In genomic region chr2:158722991-158723551, GRCm38 (mm10) we compare ENCODE assay signal across 8 mouse cellular contexts. TPM values are rescaled to one million over a fixed set of nuclear protein-coding genes. Genes with fewer than 3 reads are reported as not detected.
DNase-seq lines count a peak whose midpoint lies in the region; ATAC-seq and TF ChIP-seq lines count a peak whose summit lies in the region.

No protein-coding gene starts in this region.

- TF ChIP-seq EP300 in liver, postnatal 0 days (IDR thresholded peaks at IDR 0.05; ENCODE audit: low read depth), result no peak

- no peak overlapping the region for H3K9ac ChIP-seq in heart, embryonic 16.5 days (ENCODE audit: low read length)
- 0 out of 2 replicates have a peak overlapping the region, but pooled peaks have one; percentile 30 for H3K9ac ChIP-seq in liver, postnatal 0 days (replicated peaks)

- ATAC-seq in heart, embryonic 16.5 days (replicated peaks; ENCODE audit: extremely low read depth, insufficient read depth, low FRiP score), result peak; percentile 52
- peak; percentile 37 for ATAC-seq in activated CD4-positive, CD25-positive, alpha-beta regulatory T cell, adult 4 months
- peak; percentile 56 for ATAC-seq in liver, postnatal 0 days

- no peaks in the 10 kb centered on the region for H3K36me3 ChIP-seq in heart, embryonic 16.5 days (ENCODE audit: control insufficient read depth, insufficient read depth)
- no peaks in the 10 kb centered on the region for H3K36me3 ChIP-seq in liver, postnatal 0 days (replicated peaks; ENCODE audit: insufficient read depth, low read length)

- WGBS in heart, embryonic 16.5 days, result 7% methylated on average over 6 of the region's 6 CpGs
- 6% methylated on average over 6 of the region's 6 CpGs for WGBS in liver, postnatal 0 days (ENCODE audit: insufficient replicate concordance)

- TF ChIP-seq CTCF in liver, postnatal 0 days (IDR thresholded peaks at IDR 0.05; ENCODE audit: low read depth), result no peak

- no peaks in the 10 kb centered on the region for H3K9me3 ChIP-seq in heart, embryonic 16.5 days (replicated peaks; ENCODE audit: control insufficient read depth, low read length)
- H3K9me3 ChIP-seq in liver, postnatal 0 days (ENCODE audit: low read length), result no peaks in the 10 kb centered on the region

- peak overlapping the region; percentile 30 for H3K4me2 ChIP-seq in heart, embryonic 16.5 days (ENCODE audit: low read depth, low read length)
- peak overlapping the region; percentile 14; the same call in 1 of the 2 replicates for H3K4me2 ChIP-seq in liver, postnatal 0 days (ENCODE audit: low read depth, low read length)

- no peak overlapping the region for H3K4me3 ChIP-seq in heart, embryonic 16.5 days (ENCODE audit: low read length)
- no peak overlapping the region for H3K4me3 ChIP-seq in liver, postnatal 0 days (ENCODE audit: low read depth, low read length)

- peaks cover 23% of the 10 kb centered on the region for H3K4me1 ChIP-seq in heart, embryonic 16.5 days (ENCODE audit: control insufficient read depth, insufficient read depth, low read length)
- H3K4me1 ChIP-seq in liver, postnatal 0 days (ENCODE audit: insufficient read depth), result no peaks in the 10 kb centered on the region; the same call in 1 of the 2 replicates

- peak overlapping the region; percentile 77 for H3K27ac ChIP-seq in heart, embryonic 16.5 days (ENCODE audit: low read length)
- peak overlapping the region; percentile 79 for H3K27ac ChIP-seq in liver, postnatal 0 days (ENCODE audit: low read depth)

- no peaks in the 10 kb centered on the region for H3K27me3 ChIP-seq in heart, embryonic 16.5 days (ENCODE audit: control insufficient read depth, insufficient read depth, low read length)
- no peaks in the 10 kb centered on the region for H3K27me3 ChIP-seq in liver, postnatal 0 days (ENCODE audit: insufficient read depth, low read length)

- no peak for DNase-seq in heart, adult 9 months (ENCODE audit: low spot score in 2 of 2)
- DNase-seq in A20 (ENCODE audit: low read depth, low spot score), result peak; percentile 94
- DNase-seq in liver, postnatal 0 days, result peak; percentile 51
- no peak for DNase-seq in cerebellum, postnatal 4 days (ENCODE audit: low spot score in 2 of 2)
- DNase-seq in urinary bladder, postnatal 36 days (ENCODE audit: low spot score in 2 of 2), result no peak
- no peak for DNase-seq in urinary bladder, postnatal 4 days (ENCODE audit: low spot score in 2 of 2)

RNA-seq across cellular contexts. Expression of gene Fam83d, which starts 44.8 kb away (rescaled TPM):
- 58.2 and 61.4 TPM in 2 replicates for polyA plus RNA-seq in heart, embryonic 16.5 days (2015; fragmentation: Nextera tagmentation; extraction: Ambion mirVana)
- under 1 TPM; 0.77 to 0.96 TPM for polyA plus RNA-seq in activated CD4-positive, CD25-positive, alpha-beta regulatory T cell, adult 4 months (2017; shearing (Covaris generic))
- polyA plus RNA-seq in liver, postnatal 0 days (2015; fragmentation: Nextera tagmentation; extraction: Ambion mirVana), result 5.0 and 5.7 TPM in 2 replicates

RNA-seq across cellular contexts. Expression of gene Ppp1r16b, which starts 57.9 kb away (rescaled TPM):
- 7.1 and 8.2 TPM in 2 replicates for polyA plus RNA-seq in heart, embryonic 16.5 days (2015; fragmentation: Nextera tagmentation; extraction: Ambion mirVana)
- 100 to 1,000 TPM; 100 to 110 TPM for polyA plus RNA-seq in activated CD4-positive, CD25-positive, alpha-beta regulatory T cell, adult 4 months (2017; shearing (Covaris generic))
- polyA plus RNA-seq in liver, postnatal 0 days (2015; fragmentation: Nextera tagmentation; extraction: Ambion mirVana), result 2.5 and 2.9 TPM in 2 replicates

Comparison
In these comparisons a context has a peak if more than half of its experiments do, and no peak if none do; other contexts are left out.
1. DNase-seq: peak in A20 (single experiment) and liver, postnatal 0 days (single experiment); none in heart, adult 9 months (0 of 2), cerebellum, postnatal 4 days (0 of 2), urinary bladder, postnatal 36 days (0 of 2) and urinary bladder, postnatal 4 days (0 of 2).
2. RNA of gene Ppp1r16b, which starts 57.9 kb away (polyA plus RNA-seq): 100 to 110 TPM in activated CD4-positive, CD25-positive, alpha-beta regulatory T cell, adult 4 months; 7.1 to 8.2 TPM in heart, embryonic 16.5 days and 2.5 to 2.9 TPM in liver, postnatal 0 days; every median in the first group is over 10 times any median in the second.
3. Peak in every context shown above with its lines, with median percentiles within 50 percentile points of each other: ATAC-seq.